Mouse (Mus musculus) CD4-positive helper T cell, adult 2 months (primary cell): ENCODE data around the gene Polh.
A peak's percentile ranks its signal among the peaks of the same experiment; 100 is the strongest.

Experiments
- DNase-seq: peaks from one replicate; pipeline ENCODE4 v3.0.0-alpha.2; 2012; ENCODE audit warnings: low read depth, missing footprints, low spot score

The Polh gene

DNA sequence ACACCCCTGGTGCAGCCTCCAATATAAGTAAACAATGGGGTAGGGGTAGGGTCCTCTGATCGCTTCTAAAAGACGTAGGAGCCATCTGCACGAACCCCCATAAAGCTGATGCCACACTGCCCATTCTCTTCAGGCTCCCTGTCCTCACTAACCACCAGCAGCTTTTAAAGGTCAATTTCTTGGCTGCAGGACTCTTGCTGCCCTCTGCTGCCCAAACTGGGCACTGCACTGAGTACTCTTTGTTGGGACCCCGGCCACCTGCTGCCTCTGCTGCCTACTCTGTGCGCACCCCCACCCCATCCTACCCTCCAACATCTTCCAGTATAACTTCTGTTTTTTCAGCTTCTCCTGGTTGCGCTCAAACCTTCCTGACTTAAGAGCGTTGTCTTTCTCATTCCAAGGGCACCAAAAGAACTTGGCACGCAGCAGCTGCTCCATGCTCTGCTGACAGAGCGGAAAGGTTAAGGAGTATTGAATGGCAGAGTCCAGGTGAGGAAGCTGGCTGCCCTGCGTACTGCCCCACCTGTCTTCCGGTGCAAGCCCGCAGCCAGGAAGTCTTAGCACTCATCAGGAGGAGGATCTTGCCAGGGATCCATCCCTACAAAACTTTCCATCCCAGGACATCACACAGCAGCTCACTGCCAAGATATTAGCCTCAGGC is 70.3 kb downstream of the Polh start:
- DNase-seq: peak; percentile 49

DNA sequence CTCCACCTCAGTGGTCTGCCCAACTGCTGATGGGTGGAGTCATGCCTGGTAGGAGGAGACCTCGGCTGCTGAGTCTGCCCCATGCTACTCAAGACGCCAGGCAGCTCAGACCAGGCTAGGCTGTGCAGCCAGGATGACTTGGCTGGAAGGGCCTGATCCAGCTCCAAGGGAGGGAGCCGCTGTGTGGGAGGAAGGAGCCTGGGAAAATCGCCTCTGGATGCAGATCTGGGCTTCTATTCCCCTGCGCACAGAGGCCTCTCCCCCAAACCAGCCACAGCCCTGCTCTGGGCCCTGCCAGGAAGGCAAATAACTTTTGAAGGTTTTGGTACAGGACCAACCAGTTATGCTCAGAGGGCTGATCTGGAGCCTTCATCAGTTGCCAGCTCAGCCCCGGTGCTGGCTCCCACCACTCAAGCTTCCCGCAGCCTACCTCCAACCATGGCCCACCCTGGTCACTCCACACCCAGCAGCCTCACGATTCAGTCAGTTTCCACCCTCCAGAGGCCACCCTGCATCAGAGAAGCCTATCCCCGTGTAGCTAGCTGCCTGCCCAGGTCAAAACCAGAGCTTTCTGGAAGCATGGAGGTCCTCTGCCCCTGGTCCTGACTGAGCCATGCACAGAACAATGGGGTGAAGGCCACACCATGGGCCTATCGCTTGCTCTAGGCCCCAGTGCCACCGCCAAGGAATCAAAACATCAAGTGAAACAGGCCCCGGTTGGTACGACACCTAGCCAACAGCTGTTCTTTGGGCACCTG is 72.5 kb downstream of the Polh start:
- no peak for DNase-seq

GRCm38 (mm10) chr17:46127814-46128493 is 74.5 kb downstream of the Polh start:
- DNase-seq: no peak

- no peak for DNase-seq
These were observed 75.8 kb downstream of the Polh start for GRCm38 (mm10) chr17:46126608-46127007.

DNA sequence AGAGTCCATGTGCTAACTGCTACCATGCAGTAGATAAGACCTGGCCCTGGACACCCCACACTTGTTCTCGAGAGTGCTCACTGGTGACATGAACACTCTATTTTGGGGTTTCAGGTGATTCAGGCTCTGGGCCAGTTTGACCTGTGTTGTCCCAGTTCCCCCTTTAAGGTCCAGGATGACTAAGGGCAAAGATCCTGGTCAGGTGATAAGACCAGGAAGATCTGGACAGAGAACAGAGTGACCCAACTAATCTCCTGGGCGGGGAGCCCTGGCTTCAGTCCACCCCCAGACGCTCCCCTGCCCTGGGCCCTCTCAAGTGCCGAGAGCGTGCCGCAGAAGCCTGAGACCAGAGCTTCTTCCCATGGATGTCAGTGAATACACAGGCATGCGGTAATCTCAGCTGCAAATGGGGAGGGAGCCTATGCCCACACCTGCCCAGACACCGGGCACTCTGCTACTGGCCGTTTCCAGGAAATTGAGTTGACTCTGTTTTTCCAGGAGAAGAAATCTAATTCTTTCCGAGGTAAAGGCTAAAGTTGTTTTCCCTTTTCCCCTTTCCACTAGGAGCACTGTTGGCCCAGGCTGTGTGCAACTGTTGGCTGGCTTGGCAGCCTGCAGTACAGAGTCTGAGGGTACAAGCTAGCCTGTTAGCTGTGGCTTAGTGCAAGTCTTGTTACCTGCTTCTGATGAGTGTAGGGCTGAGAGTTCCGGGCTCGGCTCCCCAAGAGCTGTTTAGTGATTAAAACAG is 78.3 kb downstream of the Polh start:
- no peak for DNase-seq

DNA sequence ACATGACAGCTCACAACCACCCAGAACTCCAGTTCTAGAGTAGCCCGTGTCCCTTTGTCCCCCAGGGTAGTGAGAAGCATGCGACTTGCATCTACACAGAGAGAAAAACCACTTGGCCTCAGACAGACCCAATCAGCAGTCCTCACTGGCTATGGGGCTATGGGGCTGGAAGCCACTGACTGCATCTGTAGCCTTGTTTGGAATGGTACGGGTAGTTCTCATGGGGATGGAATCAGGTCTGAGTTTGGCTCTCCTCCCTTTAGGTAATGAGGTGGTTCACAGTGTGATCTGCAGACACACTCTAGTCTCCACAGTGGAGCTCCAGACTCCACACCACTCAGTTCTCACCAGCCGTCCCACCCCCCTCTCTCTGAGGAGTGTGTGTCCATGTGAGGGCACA is 79.2 kb downstream of the Polh start:
- no peak for DNase-seq

- DNase-seq: no peak
These were observed 79.7 kb downstream of the Polh start for GRCm38 (mm10) chr17:46122791-46123190.
